Mouse (Mus musculus) heart, embryonic 10.5 days (tissue): Measurements from ENCODE around the gene Inpp4b. TPM values are rescaled to one million over a fixed set of nuclear protein-coding genes. Genes with fewer than 3 reads are reported as not detected.

Experiments
- DNase-seq: peaks from one replicate; pipeline ENCODE4 v3.0.0-alpha.2; 2017; ENCODE audit warnings: low spot score
- H3K27ac ChIP-seq: fragments of 300-500 bp; sonication (generic); 2 replicates; pipeline ENCODE4 v1.5.1; 2016; ENCODE audit warnings: mild to moderate bottlenecking
- H3K27me3 ChIP-seq: fragments of 300-500 bp; sonication (generic); 2 replicates; pipeline ENCODE4 v1.6.1; 2016; ENCODE audit warnings: mild to moderate bottlenecking; ENCODE audit not compliant: poor library complexity, insufficient read depth, severe bottlenecking
- H3K36me3 ChIP-seq: fragments of 300-500 bp; sonication (generic); 2 replicates; pipeline ENCODE4 v1.6.1; 2016; ENCODE audit warnings: mild to moderate bottlenecking, moderate library complexity
- H3K4me1 ChIP-seq: fragments of 300-500 bp; sonication (generic); 2 replicates; pipeline ENCODE4 v1.6.1; 2016; ENCODE audit warnings: mild to moderate bottlenecking
- H3K4me3 ChIP-seq: fragments of 300-500 bp; sonication (generic); 2 replicates; pipeline ENCODE4 v1.5.1; 2016; ENCODE audit warnings: mild to moderate bottlenecking, moderate library complexity
- H3K9me3 ChIP-seq: fragments of 300-500 bp; sonication (generic); 2 replicates; pipeline ENCODE4 v1.6.1; 2016; ENCODE audit warnings: mild to moderate bottlenecking, moderate library complexity
- WGBS: fragments of 180-500 bp; shearing (Covaris S2); methylation state at CpG from one replicate; pipeline ENCODE4 v1.1.7; 2016; 5-methylcytosine and 5-hydroxymethylcytosine counted together
- polyA plus RNA-seq: library from polyadenylated mRNA; unstranded; fragments of >200 nt; fragmentation: Nextera tagmentation; extraction: Ambion mirVana; gene quantifications from 2 replicates; pipeline ENCODE4 v1.2.1, GENCODE M21; 2016

The Inpp4b gene
- polyA plus RNA-seq, 1 experiment from 2014 or later = 6.0 TPM

GRCm38 (mm10) chr8:81374877-81375475 lies 32.6 kb downstream of the Inpp4b start:
- no peak overlapping the region for H3K27ac ChIP-seq
- H3K4me1 ChIP-seq = no peaks in the 10 kb centered on the region
- H3K27me3 ChIP-seq = no peaks in the 10 kb centered on the region
- H3K36me3 ChIP-seq = no peaks in the 10 kb centered on the region
- DNase-seq = no peak
- H3K9me3 ChIP-seq = no peaks in the 10 kb centered on the region
- H3K4me3 ChIP-seq = no peak overlapping the region
- WGBS = 82% methylated on average over 4 of the region's 4 CpGs

GRCm38 (mm10) chr8:81388953-81389352 lies 46.6 kb downstream of the Inpp4b start:
- no peak overlapping the region for H3K4me3 ChIP-seq
- no peaks in the 10 kb centered on the region for H3K27me3 ChIP-seq
- H3K9me3 ChIP-seq = no peaks in the 10 kb centered on the region
- no peaks in the 10 kb centered on the region for H3K4me1 ChIP-seq
- no peak for DNase-seq
- H3K27ac ChIP-seq = no peak overlapping the region
- H3K36me3 ChIP-seq = no peaks in the 10 kb centered on the region
- 85% methylated on average over 6 of the region's 6 CpGs for WGBS

GRCm38 (mm10) chr8:81399071-81399470 lies 56.7 kb downstream of the Inpp4b start:
- Histone ChIP-seq H3K4me1 (no peaks in the 10 kb centered on the region), H3K9me3 (no peaks in the 10 kb centered on the region), H3K27me3 (no peaks in the 10 kb centered on the region), H3K27ac (no peak overlapping the region), H3K36me3 (no peaks in the 10 kb centered on the region), H3K4me3 (no peak overlapping the region)
- DNase-seq = no peak

- Histone ChIP-seq H3K27ac (no peak overlapping the region), H3K27me3 (no peaks in the 10 kb centered on the region), H3K4me3 (no peak overlapping the region), H3K4me1 (no peaks in the 10 kb centered on the region), H3K36me3 (no peaks in the 10 kb centered on the region), H3K9me3 (no peaks in the 10 kb centered on the region)
- DNase-seq = no peak
- WGBS = 80% methylated on average over 4 of the region's 4 CpGs
These were observed 57.1 kb downstream of the Inpp4b start for GRCm38 (mm10) chr8:81399501-81399900.

- H3K27ac ChIP-seq = no peak overlapping the region
- H3K4me1 ChIP-seq = no peaks in the 10 kb centered on the region
- no peak for DNase-seq
- no peaks in the 10 kb centered on the region for H3K36me3 ChIP-seq
- no peak overlapping the region for H3K4me3 ChIP-seq
- H3K9me3 ChIP-seq = no peaks in the 10 kb centered on the region
- no peaks in the 10 kb centered on the region for H3K27me3 ChIP-seq
- 84% methylated on average over 2 of the region's 2 CpGs for WGBS
These were observed 70.4 kb downstream of the Inpp4b start for GRCm38 (mm10) chr8:81412707-81413106.

- Histone ChIP-seq H3K4me1 (no peaks in the 10 kb centered on the region), H3K4me3 (no peak overlapping the region), H3K36me3 (no peaks in the 10 kb centered on the region), H3K27ac (no peak overlapping the region), H3K27me3 (no peaks in the 10 kb centered on the region), H3K9me3 (no peaks in the 10 kb centered on the region)
- DNase-seq = no peak
- WGBS = 82% methylated on average over 3 of the region's 3 CpGs
These were observed 101.6 kb downstream of the Inpp4b start for GRCm38 (mm10) chr8:81443957-81444356.

GRCm38 (mm10) chr8:81449798-81450197 lies 107.4 kb downstream of the Inpp4b start:
- Histone ChIP-seq H3K4me1 (no peaks in the 10 kb centered on the region), H3K4me3 (no peak overlapping the region), H3K27me3 (no peaks in the 10 kb centered on the region), H3K27ac (no peak overlapping the region), H3K9me3 (no peaks in the 10 kb centered on the region), H3K36me3 (no peaks in the 10 kb centered on the region)
- WGBS = 69% methylated on average over 2 of the region's 2 CpGs
- no peak for DNase-seq

- no peaks in the 10 kb centered on the region for H3K4me1 ChIP-seq
- WGBS = 65% methylated on average over 6 of the region's 6 CpGs
These were observed 109.7 kb downstream of the Inpp4b start for GRCm38 (mm10) chr8:81452082-81452481.

GRCm38 (mm10) chr8:81454830-81455229 lies 112.5 kb downstream of the Inpp4b start:
- Histone ChIP-seq H3K36me3 (no peaks in the 10 kb centered on the region), H3K9me3 (no peaks in the 10 kb centered on the region), H3K27ac (no peak overlapping the region), H3K27me3 (no peaks in the 10 kb centered on the region), H3K4me3 (no peak overlapping the region), H3K4me1 (no peaks in the 10 kb centered on the region)
- no peak for DNase-seq
- WGBS = 48% methylated on average over 2 of the region's 2 CpGs

More at GRCm38 (mm10) chr8:81452082-81452481, 109.7 kb downstream of the Inpp4b start:
- Histone ChIP-seq H3K27me3 (no peaks in the 10 kb centered on the region), H3K9me3 (no peaks in the 10 kb centered on the region), H3K27ac (no peak overlapping the region), H3K36me3 (no peaks in the 10 kb centered on the region), H3K4me3 (no peak overlapping the region)
- no peak for DNase-seq

GRCm38 (mm10) chr8:81463762-81464161 lies 121.4 kb downstream of the Inpp4b start:
- 79% methylated on average over 3 of the region's 3 CpGs for WGBS
- H3K27me3 ChIP-seq = no peaks in the 10 kb centered on the region
- no peaks in the 10 kb centered on the region for H3K36me3 ChIP-seq
- DNase-seq = no peak
- H3K9me3 ChIP-seq = no peaks in the 10 kb centered on the region
- H3K4me3 ChIP-seq = no peak overlapping the region
- H3K4me1 ChIP-seq = no peaks in the 10 kb centered on the region
- H3K27ac ChIP-seq = no peak overlapping the region

- 61% methylated on average over 2 of the region's 2 CpGs for WGBS
- Histone ChIP-seq H3K27me3 (no peaks in the 10 kb centered on the region), H3K9me3 (no peaks in the 10 kb centered on the region), H3K4me1 (no peaks in the 10 kb centered on the region), H3K27ac (no peak overlapping the region), H3K36me3 (no peaks in the 10 kb centered on the region), H3K4me3 (no peak overlapping the region)
- DNase-seq = no peak
These were observed 124.4 kb downstream of the Inpp4b start for GRCm38 (mm10) chr8:81466776-81467175.

GRCm38 (mm10) chr8:81478674-81479073 lies 136.3 kb downstream of the Inpp4b start:
- DNase-seq = no peak
- no peaks in the 10 kb centered on the region for H3K36me3 ChIP-seq
- WGBS = 30% methylated on average over 3 of the region's 3 CpGs
- no peaks in the 10 kb centered on the region for H3K9me3 ChIP-seq
- H3K4me1 ChIP-seq = no peaks in the 10 kb centered on the region
- no peak overlapping the region for H3K27ac ChIP-seq
- H3K27me3 ChIP-seq = no peaks in the 10 kb centered on the region
- H3K4me3 ChIP-seq = no peak overlapping the region

- Histone ChIP-seq H3K36me3 (no peaks in the 10 kb centered on the region), H3K27me3 (no peaks in the 10 kb centered on the region), H3K4me3 (no peak overlapping the region), H3K4me1 (no peaks in the 10 kb centered on the region), H3K27ac (no peak overlapping the region), H3K9me3 (no peaks in the 10 kb centered on the region)
- DNase-seq = no peak
- WGBS = 75% methylated on average over 1 of the region's 1 CpGs
These were observed 141.5 kb downstream of the Inpp4b start for GRCm38 (mm10) chr8:81483834-81484233.

- H3K9me3 ChIP-seq = no peaks in the 10 kb centered on the region
- no peaks in the 10 kb centered on the region for H3K36me3 ChIP-seq
- H3K4me1 ChIP-seq = no peaks in the 10 kb centered on the region
- no peaks in the 10 kb centered on the region for H3K27me3 ChIP-seq
- H3K4me3 ChIP-seq = no peak overlapping the region
- no peak for DNase-seq
- H3K27ac ChIP-seq = no peak overlapping the region
- WGBS = 87% methylated on average over 1 of the region's 1 CpGs
These were observed 143.3 kb downstream of the Inpp4b start for GRCm38 (mm10) chr8:81485626-81486025.
